Mouse (Mus musculus) bone marrow, adult 2 months (tissue): ENCODE measurements around the gene Map2k7.

Source experiments
- CTCF ChIP-seq: fragments of 200-500 bp; IDR thresholded peaks from 2 replicates; pipeline ENCODE4 v1.5.1; 2011; ENCODE audit warnings: low read length, control low read depth; ENCODE audit not compliant: control insufficient read depth, insufficient read depth
- POLR2A ChIP-seq: fragments of 200-500 bp; IDR thresholded peaks from 2 replicates; pipeline ENCODE4 v1.6.1; 2011; ENCODE audit warnings: low read depth, mild to moderate bottlenecking, control low read depth, low read length, borderline replicate concordance; ENCODE audit not compliant: control insufficient read depth

GRCm38 (mm10) chr8:4292738-4293137, 54.2 kb downstream of the Map2k7 start:
- TF ChIP-seq CTCF (no peak), POLR2A (no peak)
